Mouse (Mus musculus) cerebellum, adult 9-10 months (tissue): ENCODE measurements around the gene Gkn1.

Source experiments
- DNase-seq: peaks from one replicate; pipeline ENCODE4 v3.0.0; 2022

The Gkn1 gene

DNA sequence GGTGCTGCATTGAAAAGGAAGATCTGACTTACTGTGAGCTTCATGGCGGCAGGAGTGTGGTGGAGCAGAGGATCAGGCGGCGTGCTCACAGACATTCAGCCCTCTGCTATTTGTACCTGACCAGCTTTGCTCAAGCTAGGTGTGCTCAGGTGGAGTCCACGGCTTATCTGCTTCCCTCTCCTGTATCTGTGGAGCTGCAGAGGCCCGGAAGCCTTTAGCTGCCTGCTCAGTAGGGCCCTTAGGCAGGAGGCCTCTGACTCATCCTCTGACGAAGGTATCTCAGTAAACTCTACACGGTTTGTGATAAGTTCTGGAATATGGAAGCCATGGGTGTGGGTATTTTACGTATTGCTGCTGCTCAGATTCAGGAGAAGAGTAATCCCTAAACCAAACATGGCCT is at the start of gene Gkn1:
Gene Gkn1 (minus strand): TSS at position 114 of the 400 bp plus-strand sequence.
- DNase-seq: no peak

GRCm38 (mm10) chr6:87399886-87400566 is 49.3 kb upstream of the Gkn1 start:
- DNase-seq: no peak

GRCm38 (mm10) chr6:87399137-87399536 is 48.4 kb upstream of the Gkn1 start:
- DNase-seq: peak; percentile 47

GRCm38 (mm10) chr6:87394783-87395182 is 44.0 kb upstream of the Gkn1 start:
- no peak for DNase-seq

DNA sequence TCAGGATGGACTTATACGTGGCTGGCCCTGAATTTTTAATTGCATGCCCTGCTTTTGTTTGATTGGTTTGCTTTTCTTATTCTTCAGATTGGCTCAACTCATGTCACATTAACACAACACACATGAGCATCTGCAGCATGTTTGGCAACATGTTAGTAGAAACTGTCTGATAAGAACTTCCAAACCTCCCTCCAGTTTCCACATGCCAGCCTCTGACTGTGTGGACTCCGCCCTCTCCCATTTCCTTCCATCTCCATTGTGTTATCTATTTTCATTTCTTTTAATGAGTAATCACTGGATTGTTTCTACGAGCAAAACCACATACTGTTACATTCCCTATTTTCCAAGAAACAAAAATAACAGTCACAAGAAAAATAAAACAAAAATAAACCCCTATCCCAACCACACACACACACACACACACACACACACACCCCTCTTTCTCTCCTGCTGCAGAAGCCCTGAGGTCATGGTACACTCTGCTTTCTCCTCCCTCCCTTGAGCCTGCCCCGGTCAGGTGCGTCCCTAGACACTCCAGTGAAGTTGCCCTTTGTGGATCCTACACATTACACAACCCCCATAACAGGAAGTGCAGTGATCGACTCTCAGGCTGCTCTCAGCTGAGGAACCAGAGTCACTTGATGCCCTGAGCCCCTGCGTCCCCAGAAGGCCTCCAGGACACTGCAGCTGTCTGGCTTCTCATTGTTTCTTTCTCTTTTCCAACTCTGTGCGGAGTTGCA is 42.9 kb upstream of the Gkn1 start:
- no peak for DNase-seq

- DNase-seq: no peak
These were observed 38.8 kb upstream of the Gkn1 start for GRCm38 (mm10) chr6:87389455-87389989.

GRCm38 (mm10) chr6:87388877-87389276 is 38.1 kb upstream of the Gkn1 start, which contains the start of gene Gkn3:
TSS of gene Gkn3 (minus strand) at chr6:87388935.
- no peak for DNase-seq

DNA sequence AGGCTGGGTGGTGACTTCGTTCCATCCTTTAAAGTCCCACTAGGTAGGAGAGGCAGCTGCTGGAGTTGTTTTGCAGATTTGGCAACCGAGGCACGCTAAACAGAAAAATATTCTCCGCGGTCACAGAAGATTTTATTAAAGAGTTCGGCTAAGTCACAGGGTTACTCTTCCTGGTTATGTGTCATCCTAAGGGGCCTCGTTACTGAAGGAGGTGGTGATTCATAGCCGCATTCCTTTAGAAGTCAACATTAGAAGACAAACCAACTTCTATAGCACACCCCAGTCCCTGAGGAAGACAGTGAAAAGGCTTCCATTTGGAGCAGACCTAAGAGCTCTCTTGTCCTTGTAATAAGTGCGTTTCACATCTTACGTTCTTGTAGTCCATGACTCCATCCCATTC is 35.9 kb upstream of the Gkn1 start:
- DNase-seq: no peak

DNA sequence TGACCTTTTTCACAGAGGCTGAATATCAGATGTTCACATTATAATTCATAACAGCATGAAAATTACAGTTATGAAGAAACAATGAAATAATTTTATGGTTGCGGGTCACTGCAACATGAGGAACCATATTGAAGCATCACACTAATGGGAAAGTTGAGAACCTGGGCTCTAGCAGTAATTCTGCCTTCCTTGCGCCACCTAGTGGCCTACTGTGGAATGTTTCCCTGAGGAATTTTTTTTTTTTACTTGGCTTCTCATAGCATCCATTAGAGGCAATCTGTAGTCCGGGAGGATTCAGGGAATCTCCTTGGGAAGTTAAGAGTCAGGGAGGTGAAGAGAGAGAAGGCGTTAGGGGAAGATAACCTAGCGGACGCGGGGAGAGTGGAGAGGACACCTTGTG is 35.5 kb upstream of the Gkn1 start:
- DNase-seq: peak; percentile 51

GRCm38 (mm10) chr6:87384761-87385160 is 34.0 kb upstream of the Gkn1 start:
- DNase-seq: no peak

- no peak for DNase-seq
These were observed 33.4 kb upstream of the Gkn1 start for GRCm38 (mm10) chr6:87383926-87384691.

DNA sequence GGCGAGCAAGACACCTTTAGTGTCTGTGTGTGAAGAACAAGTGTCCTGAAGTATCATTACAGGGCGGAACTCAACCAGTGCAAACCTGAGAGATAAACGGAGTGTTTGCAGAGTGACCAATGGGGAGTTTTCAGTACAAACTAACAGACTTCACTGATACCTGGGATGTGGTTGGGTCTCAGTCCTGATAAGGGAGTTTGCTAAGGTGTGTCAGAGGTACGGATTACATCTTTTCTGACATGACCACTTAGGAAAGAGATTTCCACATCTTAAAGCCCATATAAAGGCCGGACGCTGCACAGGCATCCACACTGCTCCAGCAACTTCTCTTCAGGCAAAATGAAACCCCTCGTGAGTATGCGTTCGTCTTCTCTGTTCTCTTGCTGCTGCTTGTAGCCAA is 22.3 kb upstream of the Gkn1 start, which contains the start of gene Gkn2:
Gene Gkn2 (plus strand): TSS at position 301 of the 400 bp plus-strand sequence.
- no peak for DNase-seq

DNA sequence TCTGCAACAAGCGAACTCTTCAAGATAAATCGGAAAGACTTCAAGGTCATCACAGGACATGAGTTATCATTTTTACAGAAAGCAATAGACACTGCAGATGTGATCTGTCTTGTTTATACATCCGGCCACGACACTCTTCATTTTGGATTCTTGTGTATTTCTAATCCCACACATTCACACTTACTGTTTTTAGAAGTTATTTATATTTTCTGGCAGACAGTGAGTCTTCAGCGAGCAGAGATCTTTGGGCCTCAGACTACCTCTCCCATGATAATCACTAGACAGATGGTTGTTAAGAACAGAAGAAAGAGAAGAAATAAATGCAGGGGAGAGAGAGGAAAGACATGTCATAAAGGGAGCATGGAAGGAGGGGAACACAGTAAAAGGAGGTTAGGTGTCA is 18.5 kb upstream of the Gkn1 start:
- no peak for DNase-seq

DNA sequence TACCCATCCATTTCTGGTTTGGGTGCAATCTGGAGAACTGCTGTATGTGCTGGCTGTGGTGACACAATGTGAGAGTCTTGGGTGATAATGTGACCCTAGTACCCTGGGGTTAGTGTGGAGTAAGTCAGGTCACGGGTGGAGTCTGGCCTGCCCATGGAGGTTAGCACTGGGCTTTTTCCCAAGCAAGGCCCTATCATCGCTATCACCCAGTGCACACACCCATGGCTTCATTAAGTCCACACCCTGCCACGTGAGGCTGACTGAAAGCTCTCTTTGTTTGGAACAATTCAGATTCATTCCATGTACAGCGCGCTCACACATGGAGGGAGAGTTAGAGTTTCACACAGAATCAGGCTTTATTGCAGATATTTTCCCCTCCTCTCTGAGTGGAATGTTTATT is 3.7 kb upstream of the Gkn1 start:
- no peak for DNase-seq

GRCm38 (mm10) chr6:87335935-87336295 is 14.8 kb downstream of the Gkn1 start:
- DNase-seq: no peak

DNA sequence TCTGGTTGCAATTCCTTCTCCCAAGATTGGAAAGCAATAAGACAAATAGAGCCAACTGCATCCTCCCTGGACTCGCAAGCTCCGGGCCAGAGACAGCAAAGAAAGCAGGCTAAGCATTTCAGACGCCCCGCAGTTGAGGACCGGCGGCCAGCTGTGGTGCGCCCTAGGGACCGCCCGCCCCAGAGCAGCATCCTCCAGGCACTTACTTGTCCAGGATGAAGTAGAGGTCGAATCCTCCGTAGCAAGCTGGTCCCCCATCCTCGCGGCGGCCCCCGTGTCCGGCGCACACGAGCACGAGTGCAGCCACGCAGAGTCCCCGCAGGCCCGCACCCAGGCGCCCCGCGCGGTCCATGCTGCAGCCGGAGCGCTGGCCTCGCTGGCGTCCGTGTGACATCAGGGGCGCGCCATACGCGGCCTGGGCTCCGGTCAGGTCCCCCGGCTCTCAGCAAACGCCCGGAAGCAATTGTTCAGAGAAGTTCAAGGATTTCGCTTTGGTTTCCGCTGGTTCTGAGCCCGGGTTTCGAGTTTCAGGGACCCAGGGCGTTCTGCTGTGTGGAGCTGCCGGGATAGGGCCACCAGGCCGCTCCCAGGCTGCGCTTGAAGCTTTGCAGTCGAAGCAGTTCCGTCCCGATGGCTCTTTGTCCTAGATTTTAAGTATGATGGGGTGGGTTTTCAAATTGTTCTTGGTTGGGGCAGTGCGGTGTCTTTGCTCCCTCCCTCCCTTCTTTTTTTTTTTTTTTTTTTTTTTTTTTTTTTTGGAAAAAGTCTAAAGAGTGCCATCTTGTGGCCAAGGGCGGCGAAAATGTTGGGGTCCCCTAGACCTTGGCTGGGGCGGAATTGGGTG is 15.4 kb downstream of the Gkn1 start, which contains the start of gene Antxr1:
Gene Antxr1 (minus strand): TSS at position 731 of the 844 bp plus-strand sequence.
- DNase-seq: no peak

DNA sequence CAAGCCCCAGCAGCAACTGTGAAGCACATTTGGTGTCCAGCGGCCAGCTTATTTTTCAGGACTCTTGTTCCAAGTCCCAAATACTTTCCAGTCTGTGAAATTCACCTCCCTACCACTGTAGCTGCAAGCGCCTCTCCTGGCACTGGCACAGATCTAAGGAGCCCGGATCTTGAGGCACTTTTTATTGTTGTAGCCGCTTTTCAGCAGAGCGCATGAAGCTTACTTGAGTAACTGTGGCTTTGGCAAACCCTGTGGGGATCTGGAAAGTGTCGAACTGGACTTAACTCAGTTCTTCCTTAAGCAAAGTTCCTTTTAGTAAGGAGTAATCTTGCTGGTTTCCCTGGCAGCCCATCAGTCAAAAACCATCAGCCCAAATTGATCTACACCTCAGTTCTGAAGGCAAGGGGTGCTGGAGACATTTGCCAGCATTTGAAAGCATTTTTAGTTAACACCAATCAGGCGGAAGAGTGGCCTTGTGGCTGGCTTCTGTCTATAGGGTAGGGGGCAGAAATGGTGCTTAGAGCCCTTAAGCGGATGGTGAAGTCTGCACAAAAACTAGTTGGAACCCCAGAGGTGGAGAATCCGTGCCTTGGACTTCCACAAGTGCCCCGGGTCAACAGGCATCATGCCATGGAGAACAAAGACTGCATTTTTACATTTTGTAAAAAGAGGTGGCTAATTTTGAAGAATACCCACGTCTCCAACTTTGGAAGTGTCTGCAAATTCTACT is 16.2 kb downstream of the Gkn1 start:
- no peak for DNase-seq

GRCm38 (mm10) chr6:87332380-87332779 is 18.4 kb downstream of the Gkn1 start:
- no peak for DNase-seq

DNA sequence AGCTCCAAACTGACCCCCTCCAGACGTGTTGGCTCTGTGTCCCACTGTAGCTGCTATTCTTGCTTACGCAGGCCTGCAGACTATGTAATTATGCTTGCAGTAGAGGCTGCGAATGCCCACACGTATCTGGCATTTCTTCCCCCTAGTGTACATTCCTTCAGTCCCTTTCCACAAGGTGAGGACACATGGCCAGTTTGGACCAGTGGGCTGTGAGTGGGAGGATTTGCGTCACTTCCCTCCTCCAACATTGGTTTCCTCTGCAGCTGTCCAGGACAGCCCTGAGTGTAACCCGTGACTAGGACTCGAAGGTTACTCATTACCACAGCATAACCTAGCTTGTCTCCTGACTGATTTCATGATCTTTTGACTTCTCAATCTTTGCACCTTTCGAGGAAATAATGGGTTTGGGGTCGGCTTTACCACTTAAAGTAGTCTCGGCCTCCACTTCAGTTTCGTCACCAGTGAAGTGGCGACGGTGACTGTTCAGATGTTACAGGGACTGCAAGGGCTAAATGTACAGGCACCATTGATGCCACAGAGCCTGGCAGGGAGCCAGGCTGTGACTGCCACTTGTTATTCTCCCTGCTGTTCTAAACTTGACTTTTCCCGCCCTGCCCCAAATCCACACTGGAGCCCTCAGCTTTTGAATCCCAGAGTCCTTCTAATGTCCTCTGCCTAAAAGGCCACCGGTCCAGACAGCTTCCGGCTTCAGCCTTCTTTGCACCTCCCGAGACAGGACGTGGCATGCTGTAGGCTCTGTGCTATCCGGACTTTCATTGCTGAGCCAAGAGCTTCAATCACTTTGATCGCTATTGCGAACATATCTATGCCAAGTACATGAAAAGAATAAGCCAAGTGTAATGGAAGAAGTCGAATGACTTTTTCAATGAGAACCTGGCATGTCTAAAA is 22.2 kb downstream of the Gkn1 start:
- no peak for DNase-seq

DNA sequence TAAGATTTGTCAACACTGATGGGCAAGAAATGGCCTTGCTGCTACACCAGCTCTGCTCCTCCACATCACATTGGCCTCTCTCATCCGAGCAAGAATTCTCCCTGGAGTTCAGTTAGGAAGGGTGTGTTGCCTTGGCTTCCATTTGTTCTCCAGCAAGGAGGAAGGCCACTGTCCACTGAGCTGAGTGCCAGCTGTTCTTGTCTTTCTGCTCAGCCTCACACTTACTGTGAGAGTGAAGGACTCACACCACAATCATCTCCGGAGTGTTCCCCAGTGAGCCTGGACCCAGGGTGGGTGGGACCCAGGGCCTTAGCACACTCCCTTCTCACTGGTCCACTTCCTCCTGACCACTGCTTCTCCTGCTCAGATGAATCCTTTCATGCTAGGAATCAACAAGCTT is 23.8 kb downstream of the Gkn1 start:
- DNase-seq: no peak

GRCm38 (mm10) chr6:87323381-87323780 is 27.4 kb downstream of the Gkn1 start:
- DNase-seq: no peak
